Mouse (Mus musculus): Measurements from ENCODE around the gene Eef1akmt3.

The Eef1akmt3 gene

GRCm38 (mm10) chr10:127070190-127071121 is 29.1 kb upstream of the Eef1akmt3 start, which contains the start of gene Tspan31:
Gene Tspan31 (minus strand): TSS chr10:127070264.
- WGBS = under 1% methylated on average over 36 of the region's 36 CpGs

GRCm38 (mm10) chr10:127069281-127070189 is 28.2 kb upstream of the Eef1akmt3 start:
- WGBS = 6% methylated on average over 30 of the region's 30 CpGs

GRCm38 (mm10) chr10:127068360-127069038 is 27.2 kb upstream of the Eef1akmt3 start:
- WGBS = 72% methylated on average over 9 of the region's 9 CpGs

GRCm38 (mm10) chr10:127066519-127067018 is 25.3 kb upstream of the Eef1akmt3 start:
- 91% methylated on average over 14 of the region's 14 CpGs for WGBS

GRCm38 (mm10) chr10:127065981-127066380 is 24.7 kb upstream of the Eef1akmt3 start:
- 85% methylated on average over 9 of the region's 9 CpGs for WGBS

- 8% methylated on average over 37 of the region's 37 CpGs for WGBS
These were observed 22.9 kb upstream of the Eef1akmt3 start for GRCm38 (mm10) chr10:127063913-127064870.

GRCm38 (mm10) chr10:127063239-127063872 is 22.0 kb upstream of the Eef1akmt3 start, which contains the start of gene Cdk4:
Gene Cdk4 (plus strand): TSS chr10:127063534.
- under 1% methylated on average over 44 of the region's 46 CpGs for WGBS

GRCm38 (mm10) chr10:127062503-127062902 is 21.2 kb upstream of the Eef1akmt3 start:
- 49% methylated on average over 5 of the region's 5 CpGs for WGBS

GRCm38 (mm10) chr10:127062101-127062500 is 20.8 kb upstream of the Eef1akmt3 start:
- 82% methylated on average over 4 of the region's 4 CpGs for WGBS

GRCm38 (mm10) chr10:127061513-127061912 is 20.2 kb upstream of the Eef1akmt3 start:
- WGBS = 54% methylated on average over 2 of the region's 2 CpGs

- WGBS = 32% methylated on average over 5 of the region's 5 CpGs
These were observed 19.8 kb upstream of the Eef1akmt3 start for GRCm38 (mm10) chr10:127061085-127061484.

GRCm38 (mm10) chr10:127059968-127060916 is 18.9 kb upstream of the Eef1akmt3 start, which contains the start of gene March9:
Gene March9 (minus strand): TSS chr10:127060184.
- WGBS = 2% methylated on average over 41 of the region's 72 CpGs

- WGBS = under 1% methylated on average over 69 of the region's 92 CpGs
These were observed 18.1 kb upstream of the Eef1akmt3 start for GRCm38 (mm10) chr10:127059174-127059967.

- WGBS = 3% methylated on average over 8 of the region's 8 CpGs
These were observed 17.4 kb upstream of the Eef1akmt3 start for GRCm38 (mm10) chr10:127058708-127059107.

GRCm38 (mm10) chr10:127058161-127058560 is 16.8 kb upstream of the Eef1akmt3 start:
- 1% methylated on average over 9 of the region's 9 CpGs for WGBS

GRCm38 (mm10) chr10:127056490-127056889 is 15.2 kb upstream of the Eef1akmt3 start:
- WGBS = 92% methylated on average over 20 of the region's 20 CpGs

- 87% methylated on average over 8 of the region's 8 CpGs for WGBS
These were observed 14.1 kb upstream of the Eef1akmt3 start for GRCm38 (mm10) chr10:127055406-127055805.
